Mouse (Mus musculus) spleen, postnatal 4 days (tissue): ENCODE measurements around the gene Phc2.

Experiments
- DNase-seq, 2 experiments: peaks; one replicate each; pipeline ENCODE4 v3.0.0; 2022; ENCODE audit warnings: low spot score in 2 of 2

Phc2 gene

DNA sequence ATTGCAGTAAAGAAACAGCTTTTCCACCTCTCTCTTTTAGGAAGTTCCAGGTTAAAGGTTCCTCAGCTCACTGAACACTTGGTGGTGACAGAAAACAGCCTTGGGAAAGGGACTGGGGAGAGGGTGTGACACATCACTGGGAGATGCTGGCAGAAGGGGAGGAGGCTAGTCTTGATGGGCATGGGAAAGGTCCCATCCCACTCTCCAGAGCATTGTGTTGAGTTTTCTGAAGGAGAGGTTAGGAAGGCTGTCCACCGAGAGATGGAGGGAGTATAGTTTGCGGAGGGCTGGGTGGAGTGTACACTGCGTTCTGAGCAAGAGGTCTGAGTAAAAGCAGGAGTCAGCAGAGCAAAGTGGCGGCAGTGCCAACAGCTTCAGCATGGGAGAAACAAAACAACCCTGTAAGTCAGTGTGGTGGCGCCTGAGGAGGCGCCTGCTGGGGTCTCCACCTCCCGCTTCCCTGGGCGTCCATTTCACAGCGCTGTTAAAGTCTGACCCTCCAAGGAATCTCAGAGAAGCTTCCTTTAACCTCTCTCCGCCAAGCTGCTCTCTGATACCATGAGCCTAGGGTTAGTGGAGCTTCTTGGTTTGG is 88.0 kb downstream of the Phc2 start:
- DNase-seq = no peak

DNA sequence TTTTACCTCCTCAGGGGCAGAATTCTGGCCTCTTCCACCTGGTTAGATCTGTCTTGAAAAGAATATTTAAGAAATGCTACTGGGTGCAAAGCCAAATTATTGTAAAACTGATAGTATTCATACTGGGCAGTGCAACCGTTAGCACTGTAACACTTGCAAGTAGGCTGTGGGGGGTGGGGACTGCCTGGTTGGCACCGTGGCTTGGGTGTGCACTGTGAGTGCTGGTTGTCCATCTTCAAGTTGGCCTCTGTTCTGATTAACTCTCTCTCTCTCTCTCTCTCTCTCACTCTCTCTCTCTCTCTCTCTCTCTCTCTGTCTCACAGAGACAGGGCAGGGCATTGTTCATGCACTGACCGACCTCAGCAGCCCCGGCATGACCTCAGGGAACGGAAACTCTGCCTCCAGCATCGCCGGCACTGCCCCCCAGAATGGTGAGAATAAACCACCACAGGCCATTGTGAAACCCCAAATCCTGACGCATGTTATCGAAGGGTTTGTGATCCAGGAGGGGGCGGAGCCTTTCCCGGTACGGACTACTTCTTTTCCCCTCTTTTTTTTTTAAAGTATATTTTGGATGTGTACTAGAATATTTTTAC is 88.6 kb downstream of the Phc2 start:
- no peak for DNase-seq

DNA sequence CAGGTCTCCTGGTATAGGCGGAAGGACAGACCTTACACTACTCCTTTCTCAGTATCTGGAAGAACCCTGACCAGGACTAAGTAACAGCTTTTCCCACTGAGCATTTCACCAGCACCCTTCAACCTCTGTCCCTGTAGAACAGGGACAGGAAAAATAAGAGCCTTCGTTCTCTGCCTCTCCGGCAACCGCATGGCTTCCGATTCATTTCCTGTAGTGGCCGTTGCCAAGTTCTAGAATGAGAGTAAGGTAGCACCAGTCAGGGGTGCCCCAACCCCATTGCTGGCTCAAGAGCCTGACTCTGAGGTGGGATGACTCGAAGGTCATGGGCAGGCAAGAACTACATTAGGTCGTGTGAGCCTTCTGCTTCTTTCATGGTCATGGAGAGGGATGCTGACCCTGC is 90.7 kb downstream of the Phc2 start:
- DNase-seq = no peak

GRCm38 (mm10) chr4:128747614-128748270 is 93.2 kb downstream of the Phc2 start:
- peak; percentile 68 to 84 for DNase-seq

GRCm38 (mm10) chr4:128748309-128748708 is 93.8 kb downstream of the Phc2 start:
- DNase-seq = no peak

DNA sequence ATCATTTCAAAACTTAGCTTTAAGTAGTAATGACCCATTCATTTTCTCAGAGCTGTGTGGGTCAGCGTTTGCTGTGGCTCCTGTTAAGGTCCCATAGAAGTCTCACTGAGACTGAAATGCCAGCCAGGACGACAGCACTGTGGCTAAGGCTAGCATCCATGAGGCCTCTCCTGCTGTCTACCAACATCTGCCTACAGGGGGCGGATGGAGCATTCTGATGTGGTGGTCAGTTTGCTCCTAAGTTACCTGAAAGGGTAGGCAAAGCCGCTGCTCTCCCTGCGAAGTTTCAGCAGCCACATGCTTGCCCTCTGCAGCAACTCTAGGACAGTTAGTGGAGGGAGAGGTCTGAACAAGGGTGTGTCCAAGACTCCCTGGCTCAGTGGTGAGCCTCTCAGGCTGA is 96.5 kb downstream of the Phc2 start:
- DNase-seq = no peak

DNA sequence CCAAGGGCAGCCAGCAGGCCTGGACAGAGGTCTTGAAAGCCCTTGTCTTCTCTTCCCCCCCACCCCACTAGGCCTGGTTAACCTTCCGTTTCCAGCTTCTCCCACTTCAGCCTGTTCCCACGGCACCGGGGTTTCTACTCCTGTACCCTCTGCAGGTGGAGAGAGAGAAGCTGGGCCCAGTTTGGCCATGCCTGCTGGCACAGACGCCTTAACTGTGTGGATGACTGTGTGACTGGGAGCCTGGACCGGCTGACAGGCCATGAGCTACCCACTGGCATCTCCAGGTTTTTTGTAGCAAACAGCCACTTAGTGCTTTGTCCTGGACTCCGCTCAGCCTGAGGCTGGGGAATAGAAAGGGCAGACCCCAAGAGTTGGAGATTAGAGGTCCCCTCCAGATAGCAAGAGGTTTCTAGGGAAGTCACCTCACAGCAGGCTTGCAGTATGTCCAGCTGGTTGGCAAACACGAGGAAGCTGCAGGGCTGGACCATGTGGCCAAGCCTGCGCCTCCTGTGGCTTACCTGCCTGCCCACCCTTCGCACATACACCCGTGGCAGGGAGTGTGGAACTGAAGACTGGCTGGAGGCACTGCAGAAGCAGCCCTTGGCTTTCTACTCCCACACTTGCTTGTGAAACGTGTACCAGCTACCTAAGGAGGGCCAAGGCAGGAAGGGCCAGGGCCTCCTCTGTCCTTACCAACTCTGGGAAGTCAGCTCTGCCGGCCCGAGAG is 97.7 kb downstream of the Phc2 start:
- no peak for DNase-seq

DNA sequence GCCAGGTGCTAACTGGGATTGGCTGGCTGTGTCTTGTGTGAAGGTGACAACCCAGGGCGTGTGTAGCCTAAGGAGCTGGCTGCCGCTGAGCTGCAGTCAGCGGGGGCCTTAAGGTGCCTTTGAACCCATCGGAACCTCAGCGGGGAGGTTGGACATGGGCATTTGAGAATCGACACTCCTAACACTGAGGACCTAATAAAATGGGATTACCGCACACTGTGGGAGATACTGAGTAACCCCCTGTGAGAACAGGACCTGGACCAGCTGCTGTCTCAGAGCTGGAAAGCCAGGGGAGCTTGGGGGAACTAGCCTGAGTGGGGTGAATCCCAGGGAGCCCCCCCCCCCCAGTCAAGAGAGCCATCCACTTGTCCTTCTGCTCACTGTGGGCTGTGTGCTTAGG is 99.1 kb downstream of the Phc2 start:
- DNase-seq = no peak

GRCm38 (mm10) chr4:128755064-128755463 is 100.6 kb downstream of the Phc2 start, which contains the start of gene A3galt2:
Gene A3galt2, plus strand, starts transcription at chr4:128755364.
- no peak for DNase-seq

GRCm38 (mm10) chr4:128755900-128756299 is 101.4 kb downstream of the Phc2 start:
- no peak for DNase-seq

GRCm38 (mm10) chr4:128759214-128759613 is 104.7 kb downstream of the Phc2 start:
- DNase-seq = no peak

- no peak for DNase-seq
These were observed 105.5 kb downstream of the Phc2 start for GRCm38 (mm10) chr4:128760029-128760428.

- DNase-seq = no peak
These were observed 112.4 kb downstream of the Phc2 start for GRCm38 (mm10) chr4:128766929-128767328.

GRCm38 (mm10) chr4:128768120-128768519 is 113.6 kb downstream of the Phc2 start:
- DNase-seq = no peak

DNA sequence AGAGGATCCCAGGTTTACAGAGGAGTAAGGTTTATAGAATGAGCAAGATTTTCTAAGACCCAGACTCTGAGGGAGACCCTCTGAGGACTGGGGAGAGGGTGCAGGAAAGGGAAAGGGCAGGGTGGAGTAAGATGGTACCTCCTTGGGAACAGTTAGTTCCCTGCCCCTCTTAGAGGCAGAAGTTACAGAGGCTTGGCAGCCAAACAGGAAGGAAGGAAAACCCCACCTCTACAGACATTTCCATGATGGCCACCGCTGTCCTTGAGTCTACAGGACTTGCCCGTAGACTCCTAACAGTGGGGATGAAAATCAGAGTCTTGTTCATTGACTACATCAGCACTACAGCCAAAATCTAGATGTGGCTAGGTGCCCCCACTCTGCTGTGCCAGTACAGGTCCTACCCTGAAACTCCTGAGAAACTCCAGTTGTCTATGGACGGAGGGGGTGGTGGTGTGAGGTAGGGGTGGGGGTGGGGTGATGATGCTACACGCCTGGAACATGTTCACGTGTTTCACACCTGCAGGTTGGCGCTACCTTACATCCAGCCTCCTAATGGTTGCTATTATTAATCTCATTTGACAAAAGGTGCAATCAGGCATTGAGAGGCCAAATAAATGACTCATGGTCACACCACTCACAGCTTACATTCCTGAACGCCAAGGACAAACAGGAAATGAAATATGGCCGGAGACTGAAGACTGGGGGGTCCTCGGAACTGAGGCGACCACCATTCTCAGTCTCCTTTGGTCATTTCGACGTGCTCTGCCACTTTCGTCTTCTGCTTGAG is 115.3 kb downstream of the Phc2 start:
- DNase-seq = no peak

GRCm38 (mm10) chr4:128770698-128771097 is 116.2 kb downstream of the Phc2 start:
- no peak for DNase-seq

GRCm38 (mm10) chr4:128773820-128774219 is 119.3 kb downstream of the Phc2 start:
- DNase-seq = no peak

DNA sequence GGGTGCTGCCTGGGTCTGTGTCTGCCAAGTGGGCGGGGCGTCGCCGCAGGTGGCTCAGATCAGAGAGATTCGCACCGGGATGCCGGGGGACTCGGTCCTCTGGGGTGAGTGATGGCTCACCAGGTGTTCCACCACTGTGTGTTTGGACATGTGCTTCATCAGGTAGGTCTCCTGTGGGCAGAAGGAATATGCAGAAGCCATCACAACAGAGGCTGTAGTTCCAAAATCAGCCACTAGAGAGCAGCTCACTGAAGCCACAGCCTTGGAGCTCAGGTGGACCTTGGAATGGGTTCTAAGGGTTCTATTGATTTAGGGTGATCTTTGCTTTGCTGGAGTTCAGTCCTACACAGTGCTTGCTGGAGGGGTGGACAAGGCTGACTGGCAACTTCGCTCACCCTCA is 120.0 kb downstream of the Phc2 start:
- DNase-seq = peak; percentile 60 to 88

GRCm38 (mm10) chr4:128776568-128777289 is 122.2 kb downstream of the Phc2 start:
- DNase-seq = peak; percentile 69 to 91

DNA sequence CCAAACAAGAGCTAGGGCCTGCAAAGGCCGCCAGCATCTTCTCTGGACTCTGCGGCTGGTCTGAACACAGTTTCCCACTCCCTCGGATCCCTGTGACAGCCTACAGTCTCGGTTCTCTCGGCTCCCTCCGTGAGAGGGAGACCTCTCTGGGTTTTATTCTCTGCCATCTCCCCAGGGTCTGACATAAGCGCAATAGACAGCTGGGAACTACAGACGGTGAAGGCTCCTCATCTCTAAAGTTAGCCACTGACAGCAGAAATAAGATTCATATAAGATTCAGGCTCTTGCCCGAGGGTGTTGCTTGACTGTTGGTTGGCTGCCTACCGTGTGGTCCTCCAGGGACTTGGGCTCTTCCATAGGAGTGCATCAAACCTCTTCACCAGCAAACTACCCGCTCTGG is 123.1 kb downstream of the Phc2 start:
- no peak for DNase-seq

DNA sequence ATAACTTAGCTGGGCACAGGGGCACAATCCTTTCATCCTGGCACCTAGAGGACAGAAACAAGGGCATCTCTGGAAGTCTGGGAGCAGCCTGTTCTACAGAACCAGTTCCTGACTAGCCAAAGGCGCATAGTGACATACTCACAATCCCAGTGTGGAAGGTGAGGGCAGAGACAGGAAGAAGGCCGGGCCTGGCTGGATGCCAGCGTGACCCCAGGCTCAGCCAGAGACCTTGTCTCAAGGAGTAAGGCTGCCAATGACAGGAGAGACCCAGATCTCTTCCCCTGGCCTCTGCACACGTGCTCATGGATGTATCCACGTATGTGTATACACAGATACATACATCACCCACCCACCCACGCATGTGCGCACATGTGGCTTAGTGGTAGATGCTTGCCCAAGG is 127.5 kb downstream of the Phc2 start:
- DNase-seq = no peak
